Mouse (Mus musculus): ENCODE data around the gene Tor1aip2. TPM values are rescaled to one million over a fixed set of nuclear protein-coding genes. Genes with fewer than 3 reads are reported as not detected.

Tor1aip2 gene
- total and polyA plus RNA-seq, 3 experiments, result 28.7 to 69.5 (median 62.8) TPM

DNA sequence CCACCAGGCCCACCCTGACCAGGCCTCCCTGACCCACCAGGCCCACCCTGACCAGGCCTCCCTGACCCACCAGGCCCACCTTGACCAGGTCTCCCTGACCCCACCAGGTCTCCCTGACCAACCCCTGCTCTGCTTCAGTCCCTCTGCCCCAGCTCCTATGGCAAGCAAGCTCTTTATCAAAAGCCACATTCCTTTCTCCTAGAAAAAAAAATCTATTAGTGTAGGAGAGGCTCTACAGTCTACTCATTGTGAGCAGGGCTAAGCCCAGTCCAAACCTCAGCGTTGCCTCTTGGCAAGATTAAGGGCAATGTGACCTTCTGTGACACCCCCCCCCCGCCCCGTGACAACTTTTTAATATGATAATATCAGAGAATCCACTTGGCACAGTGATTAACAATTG lies 49.4 kb downstream of the Tor1aip2 start:
- dilution Hi-C loops (cut with MboI; ENCODE audit: extremely low pct_ligation_motif_present, extremely low pct_unique_long_range_greater_than_20kb, low sequenced_read_pairs), result no loop called here
- peaks cover 0 to 3% of the 10 kb centered on the region in 2 experiments; a peak in 1 of 4 replicates for H3K4me1 ChIP-seq (ENCODE audit: control insufficient read depth in 1 of 2, insufficient read depth in 2 of 2)

DNA sequence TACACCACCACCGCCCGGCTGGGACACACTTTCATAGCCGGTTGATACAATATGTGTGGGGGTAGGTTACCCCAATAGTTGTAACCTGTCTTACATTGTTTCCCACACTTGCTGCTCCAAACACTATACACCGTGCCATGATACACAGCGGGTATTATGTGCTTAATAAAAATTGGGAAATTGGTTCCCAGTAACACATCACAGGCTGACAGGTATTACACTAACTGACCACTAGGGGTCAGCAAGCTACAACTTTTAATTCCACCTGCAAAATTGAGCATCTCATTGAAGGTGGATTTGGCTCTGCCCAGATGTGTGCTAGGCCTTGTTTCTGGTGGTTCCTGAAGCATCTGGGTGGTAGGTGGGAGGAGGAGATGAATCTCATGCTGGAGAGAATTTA lies 50.6 kb downstream of the Tor1aip2 start:
- peaks cover 0 to 8% of the 10 kb centered on the region in 2 experiments; a peak in 1 of 4 replicates for H3K4me1 ChIP-seq (ENCODE audit: control insufficient read depth in 1 of 2, insufficient read depth in 2 of 2)

More for the DNA sequence above, 49.4 kb downstream of the Tor1aip2 start:
- no peak overlapping the region for H3K4me2 ChIP-seq (ENCODE audit: insufficient read depth, low read depth, poor library complexity, severe bottlenecking)
- H3K27ac ChIP-seq (ENCODE audit: insufficient read depth, low read depth), result no peak overlapping the region
- no peaks in the 10 kb centered on the region for H3K79me2 ChIP-seq (replicated peaks; ENCODE audit: control insufficient read depth, extremely low read depth, insufficient read depth, poor library complexity, severe bottlenecking)
- no peaks in the 10 kb centered on the region for H3K27me3 ChIP-seq (replicated peaks)
- H3K9ac ChIP-seq (ENCODE audit: insufficient read depth, low read depth), result no peak overlapping the region
- DNase-seq (ENCODE audit: extremely low read depth), result no peak
- no peak overlapping the region for H3K4me3 ChIP-seq (replicated peaks in 1 of 3; ENCODE audit: low read depth in 2 of 3, low read length in 2 of 3, poor library complexity in 1 of 3)
- TF ChIP-seq POLR2AphosphoS2 (IDR thresholded peaks at IDR 0.05; ENCODE audit: low read depth, low read length) (no peak), CHD1 (IDR thresholded peaks at IDR 0.05; ENCODE audit: low read depth, low read length) (no peak), MYC (IDR thresholded peaks at IDR 0.05; ENCODE audit: low read depth, low read length) (no peak), ELF1 (IDR thresholded peaks at IDR 0.05; ENCODE audit: low read depth, low read length) (no peak), NRF1 (IDR thresholded peaks at IDR 0.05; ENCODE audit: low read depth, low read length) (no peak), KAT2A (IDR thresholded peaks at IDR 0.05; ENCODE audit: insufficient replicate concordance, low read length) (no peak), TBP (conservative IDR thresholded peaks at IDR 0.05; ENCODE audit: low read depth, low read length) (no peak), CTCF (conservative IDR thresholded peaks at IDR 0.05 in 1 of 2, IDR thresholded peaks at IDR 0.05 in 1 of 2; ENCODE audit: low read depth in 2 of 2, low read length in 2 of 2) (no peak), CHD2 (IDR thresholded peaks at IDR 0.05; ENCODE audit: low read length) (no peak), MEF2A (IDR thresholded peaks at IDR 0.05; ENCODE audit: borderline replicate concordance, low read depth, low read length) (no peak), MXI1 (IDR thresholded peaks at IDR 0.05; ENCODE audit: low read depth, low read length) (no peak), HCFC1 (IDR thresholded peaks at IDR 0.05; ENCODE audit: low read depth, low read length) (no peak), ETS1 (conservative IDR thresholded peaks at IDR 0.05; ENCODE audit: low read depth, low read length) (no peak), MAX (IDR thresholded peaks at IDR 0.05; ENCODE audit: low read length) (no peak), POLR2A (IDR thresholded peaks at IDR 0.05; ENCODE audit: low read depth, low read length) (no peak), BHLHE40 (IDR thresholded peaks at IDR 0.05; ENCODE audit: low read depth, low read length) (no peak)
- no peaks in the 10 kb centered on the region for H3K36me3 ChIP-seq (replicated peaks in 1 of 2; ENCODE audit: control insufficient read depth in 1 of 2, insufficient read depth in 1 of 2, low read length in 1 of 2)
- in situ Hi-C loops (cut with MboI; ENCODE audit: low pct_ligation_motif_present, low pct_unique_long_range_greater_than_20kb, low sequenced_read_pairs), result no loop called here
- no peaks in the 10 kb centered on the region for H3K9me3 ChIP-seq (replicated peaks; ENCODE audit: low read length)

More for the DNA sequence above, 50.6 kb downstream of the Tor1aip2 start:
- TF ChIP-seq USF2 (conservative IDR thresholded peaks at IDR 0.05; ENCODE audit: low read depth, low read length) (no peak), GABPA (IDR thresholded peaks at IDR 0.05; ENCODE audit: insufficient replicate concordance, low read depth, low read length) (no peak), TCF12 (IDR thresholded peaks at IDR 0.05; ENCODE audit: low read depth, low read length) (no peak), KAT2A (IDR thresholded peaks at IDR 0.05; ENCODE audit: insufficient replicate concordance, low read length) (no peak), IRF4 (IDR thresholded peaks at IDR 0.05; ENCODE audit: low read depth, low read length) (no peak), ELF1 (IDR thresholded peaks at IDR 0.05; ENCODE audit: low read depth, low read length) (no peak), ZC3H11A (IDR thresholded peaks at IDR 0.05; ENCODE audit: low read depth, low read length) (peak; percentile 64; the same call in 1 of the 2 replicates), RCOR1 (conservative IDR thresholded peaks at IDR 0.05; ENCODE audit: low read depth, low read length) (no peak), SMC3 (IDR thresholded peaks at IDR 0.05; ENCODE audit: low read depth, low read length) (peak; percentile 90), MAX (IDR thresholded peaks at IDR 0.05; ENCODE audit: low read length) (no peak), NRF1 (IDR thresholded peaks at IDR 0.05; ENCODE audit: low read depth, low read length) (no peak), UBTF (IDR thresholded peaks at IDR 0.05; ENCODE audit: low read depth, low read length) (no peak), RAD21 (IDR thresholded peaks at IDR 0.05; ENCODE audit: low read depth, low read length) (peak; percentile 95), E2F4 (IDR thresholded peaks at IDR 0.05; ENCODE audit: insufficient replicate concordance, low read depth, low read length) (no peak), MYC (IDR thresholded peaks at IDR 0.05; ENCODE audit: low read depth, low read length) (no peak), CTCF (conservative IDR thresholded peaks at IDR 0.05 in 1 of 2, IDR thresholded peaks at IDR 0.05 in 1 of 2; ENCODE audit: low read depth in 2 of 2, low read length in 2 of 2) (peak; percentile 91 to 95)
- no peak overlapping the region for H3K4me3 ChIP-seq (replicated peaks in 1 of 3; ENCODE audit: low read depth in 2 of 3, low read length in 2 of 3, poor library complexity in 1 of 3)
- H3K9me3 ChIP-seq (replicated peaks; ENCODE audit: low read length), result no peaks in the 10 kb centered on the region
- peak; percentile 64 for DNase-seq (ENCODE audit: extremely low read depth)
- no peaks in the 10 kb centered on the region for H3K36me3 ChIP-seq (replicated peaks in 1 of 2; ENCODE audit: control insufficient read depth in 1 of 2, insufficient read depth in 1 of 2, low read length in 1 of 2)
- in situ Hi-C loops (cut with MboI; ENCODE audit: low pct_ligation_motif_present, low pct_unique_long_range_greater_than_20kb, low sequenced_read_pairs), result no loop called here
- H3K9ac ChIP-seq (ENCODE audit: insufficient read depth, low read depth), result no peak overlapping the region
- H3K4me2 ChIP-seq (ENCODE audit: insufficient read depth, low read depth, poor library complexity, severe bottlenecking), result no peak overlapping the region
- H3K27me3 ChIP-seq (replicated peaks), result no peaks in the 10 kb centered on the region
- dilution Hi-C loops (cut with MboI; ENCODE audit: extremely low pct_ligation_motif_present, extremely low pct_unique_long_range_greater_than_20kb, low sequenced_read_pairs), result no loop called here
- no peaks in the 10 kb centered on the region for H3K79me2 ChIP-seq (replicated peaks; ENCODE audit: control insufficient read depth, extremely low read depth, insufficient read depth, poor library complexity, severe bottlenecking)
- no peak overlapping the region for H3K27ac ChIP-seq (ENCODE audit: insufficient read depth, low read depth)
